22 mouse cellular contexts compared by ENCODE assay signal in genomic region chr6:51161149-51161548, GRCm38 (mm10).
A peak's percentile ranks its signal among the peaks of the same experiment; 100 is the strongest.
DNase-seq lines count a peak whose midpoint lies in the region; ATAC-seq lines count a peak whose summit lies in the region.
"Had no signal": no experiment of that assay in that cellular context is flagged by ENCODE, and none has a peak within 500 bp of the region (broad histone marks: within the 10 kb centered on the region; RNA-seq: fewer than 3 reads in every experiment).

No protein-coding gene starts in this region.

- peaks cover 32% of the 10 kb centered on the region for H3K4me1 ChIP-seq in heart, embryonic 10.5 days
- H3K4me1 ChIP-seq in embryonic facial prominence, embryonic 12.5 days, result peaks cover 24% of the 10 kb centered on the region
- H3K4me1 ChIP-seq in heart, embryonic 15.5 days (replicated peaks), result peaks cover 29% of the 10 kb centered on the region
- peaks cover 24% of the 10 kb centered on the region for H3K4me1 ChIP-seq in forebrain, embryonic 13.5 days
- H3K4me1 ChIP-seq: liver, embryonic 12.5 days; megakaryocyte, embryonic 14.5 days had no signal

- H3K9me3 ChIP-seq in heart, embryonic 10.5 days, result no peaks in the 10 kb centered on the region
- no peaks in the 10 kb centered on the region for H3K9me3 ChIP-seq in embryonic facial prominence, embryonic 12.5 days
- no peaks in the 10 kb centered on the region for H3K9me3 ChIP-seq in heart, embryonic 15.5 days (replicated peaks)
- no peaks in the 10 kb centered on the region for H3K9me3 ChIP-seq in forebrain, embryonic 13.5 days (replicated peaks)
- H3K9me3 ChIP-seq: forebrain, embryonic 12.5 days; limb, embryonic 13.5 days; liver, embryonic 12.5 days; megakaryocyte, embryonic 14.5 days; midbrain, embryonic 13.5 days had no signal

- intact Hi-C loops in left cerebral cortex, postnatal 36 days (cut with DNase I), result no loop called here

- ATAC-seq in embryonic facial prominence, embryonic 12.5 days (ENCODE audit: insufficient number of reproducible peaks, insufficient read depth, low FRiP score, low TSS enrichment), result no peak
- ATAC-seq in heart, embryonic 15.5 days (replicated peaks; ENCODE audit: insufficient number of reproducible peaks, insufficient read depth, low FRiP score, low read depth), result no peak
- ATAC-seq in forebrain, embryonic 13.5 days, result no peak
- ATAC-seq: intestine, postnatal 0 days; liver, embryonic 12.5 days; midbrain, embryonic 13.5 days had no signal

- DNase-seq in heart, embryonic 10.5 days (ENCODE audit: low spot score), result no peak
- no peak for DNase-seq in heart, adult 8-10 months (ENCODE audit: low spot score)
- DNase-seq in 3T3-L1 (ENCODE audit: low read depth, low spot score), result peak; percentile 57
- DNase-seq in left cerebral cortex, postnatal 36 days (ENCODE audit: low spot score in 2 of 2), result no peak
- DNase-seq: adrenal gland, adult 8-10 months; cerebellum, adult 2 months; cerebellum, postnatal 36 days; embryo, embryonic 11 days; kidney, postnatal 25 days; lung, adult 18-20 months; right cerebral cortex, postnatal 14 days; spleen, adult 18-20 months had no signal

- H3K36me3 ChIP-seq in heart, embryonic 10.5 days, result no peaks in the 10 kb centered on the region
- no peaks in the 10 kb centered on the region for H3K36me3 ChIP-seq in embryonic facial prominence, embryonic 12.5 days
- H3K36me3 ChIP-seq in heart, embryonic 15.5 days, result no peaks in the 10 kb centered on the region
- H3K36me3 ChIP-seq in forebrain, embryonic 13.5 days (ENCODE audit: poor library complexity, severe bottlenecking), result no peaks in the 10 kb centered on the region
- H3K36me3 ChIP-seq: forebrain, embryonic 12.5 days; limb, embryonic 13.5 days; liver, embryonic 12.5 days; midbrain, embryonic 13.5 days had no signal

- WGBS in heart, embryonic 10.5 days, result 42% methylated on average over 6 of the region's 6 CpGs
- 62% methylated on average over 6 of the region's 6 CpGs for WGBS in embryonic facial prominence, embryonic 12.5 days
- WGBS in heart, embryonic 15.5 days, result 41% methylated on average over 6 of the region's 6 CpGs
- 87% methylated on average over 6 of the region's 6 CpGs for WGBS in forebrain, embryonic 13.5 days

- peak overlapping the region; percentile 59; the same call in 1 of the 2 replicates for H3K27ac ChIP-seq in heart, embryonic 10.5 days
- peak overlapping the region; percentile 75 for H3K27ac ChIP-seq in embryonic facial prominence, embryonic 12.5 days
- peak overlapping the region; percentile 69; the same call in 1 of the 2 replicates for H3K27ac ChIP-seq in heart, embryonic 15.5 days
- H3K27ac ChIP-seq in forebrain, embryonic 13.5 days, result no peak overlapping the region
- H3K27ac ChIP-seq: forebrain, embryonic 12.5 days; liver, embryonic 12.5 days; midbrain, embryonic 13.5 days had no signal

- no peaks in the 10 kb centered on the region for H3K27me3 ChIP-seq in heart, embryonic 10.5 days (ENCODE audit: insufficient read depth, poor library complexity, severe bottlenecking)
- H3K27me3 ChIP-seq in embryonic facial prominence, embryonic 12.5 days, result no peaks in the 10 kb centered on the region
- H3K27me3 ChIP-seq in heart, embryonic 15.5 days, result no peaks in the 10 kb centered on the region
- no peaks in the 10 kb centered on the region for H3K27me3 ChIP-seq in forebrain, embryonic 13.5 days
- H3K27me3 ChIP-seq: forebrain, embryonic 12.5 days; midbrain, embryonic 13.5 days had no signal

- no peak overlapping the region for H3K9ac ChIP-seq in embryonic facial prominence, embryonic 12.5 days
- H3K9ac ChIP-seq in heart, embryonic 15.5 days, result no peak overlapping the region
- no peak overlapping the region for H3K9ac ChIP-seq in forebrain, embryonic 13.5 days
- H3K9ac ChIP-seq: forebrain, embryonic 12.5 days; limb, embryonic 13.5 days; liver, embryonic 12.5 days; midbrain, embryonic 13.5 days had no signal

- no peak overlapping the region for H3K4me2 ChIP-seq in embryonic facial prominence, embryonic 12.5 days (replicated peaks)
- H3K4me2 ChIP-seq in heart, embryonic 15.5 days, result no peak overlapping the region
- no peak overlapping the region for H3K4me2 ChIP-seq in forebrain, embryonic 13.5 days
- H3K4me2 ChIP-seq: forebrain, embryonic 12.5 days; limb, embryonic 13.5 days; liver, embryonic 12.5 days; midbrain, embryonic 13.5 days had no signal

- H3K4me3 ChIP-seq in heart, embryonic 10.5 days, result no peak overlapping the region
- no peak overlapping the region for H3K4me3 ChIP-seq in embryonic facial prominence, embryonic 12.5 days
- H3K4me3 ChIP-seq in heart, embryonic 15.5 days, result no peak overlapping the region
- no peak overlapping the region for H3K4me3 ChIP-seq in forebrain, embryonic 13.5 days
- H3K4me3 ChIP-seq: erythroblast, embryonic 14.5 days; forebrain, embryonic 12.5 days; limb, embryonic 13.5 days; liver, embryonic 12.5 days; megakaryocyte, embryonic 14.5 days; midbrain, embryonic 13.5 days had no signal
